Mouse (Mus musculus): ENCODE results near the gene 1700028P14Rik.
"Not testable (repeated sequence)": the region's sequence is repeated elsewhere in the genome, so short reads cannot be mapped to it uniquely, and the experiment has no call there.

Gene 1700028P14Rik

DNA sequence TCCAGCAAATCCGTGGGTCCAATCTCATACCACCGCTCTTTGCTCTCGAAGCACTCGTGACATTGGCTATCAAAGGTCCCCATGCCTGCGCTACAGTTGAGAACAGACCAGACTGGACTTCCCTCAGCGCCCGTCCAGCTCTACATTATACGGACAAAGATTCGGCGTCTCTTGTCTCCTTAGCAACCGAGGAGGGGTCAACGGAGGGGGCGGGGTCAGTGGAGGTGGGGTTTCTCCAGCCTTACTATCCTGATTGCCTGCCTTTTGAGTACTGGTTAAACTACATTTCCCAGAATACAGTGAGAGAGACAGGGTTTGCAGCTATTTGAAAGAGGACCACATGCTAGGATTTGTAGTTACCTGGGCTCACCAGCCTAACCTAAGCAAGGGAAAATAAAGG, at the start of gene 1700028P14Rik:
TSS of gene 1700028P14Rik (minus strand) at position 169 of the 400 bp plus-strand sequence.
- peak; percentile 26; the same call in 1 of the 2 replicates for ATAC-seq (ENCODE audit: insufficient number of reproducible peaks, low FRiP score, low TSS enrichment)

DNA sequence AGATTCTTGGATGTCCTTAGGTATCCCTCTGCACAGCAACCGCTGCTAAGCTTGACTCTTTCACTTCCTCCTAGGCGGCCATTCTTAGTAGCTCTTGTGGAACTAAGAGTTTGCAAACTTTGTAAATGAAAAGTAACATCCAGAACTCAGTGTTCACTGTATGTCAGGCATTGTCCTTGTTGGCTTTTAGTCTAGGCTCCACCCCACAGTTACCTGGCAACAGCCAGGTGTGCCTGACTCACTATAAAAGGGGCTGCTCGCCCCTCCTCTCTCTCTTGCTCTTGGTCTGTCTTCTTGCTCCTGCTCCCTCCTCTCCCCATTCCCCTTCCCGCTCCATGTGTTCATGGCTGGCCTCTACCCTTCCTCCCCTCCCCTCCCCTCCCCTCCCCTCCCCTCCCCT, 46.5 kb upstream of the 1700028P14Rik start:
- ATAC-seq (ENCODE audit: insufficient number of reproducible peaks, low FRiP score, low TSS enrichment), result no peak

DNA sequence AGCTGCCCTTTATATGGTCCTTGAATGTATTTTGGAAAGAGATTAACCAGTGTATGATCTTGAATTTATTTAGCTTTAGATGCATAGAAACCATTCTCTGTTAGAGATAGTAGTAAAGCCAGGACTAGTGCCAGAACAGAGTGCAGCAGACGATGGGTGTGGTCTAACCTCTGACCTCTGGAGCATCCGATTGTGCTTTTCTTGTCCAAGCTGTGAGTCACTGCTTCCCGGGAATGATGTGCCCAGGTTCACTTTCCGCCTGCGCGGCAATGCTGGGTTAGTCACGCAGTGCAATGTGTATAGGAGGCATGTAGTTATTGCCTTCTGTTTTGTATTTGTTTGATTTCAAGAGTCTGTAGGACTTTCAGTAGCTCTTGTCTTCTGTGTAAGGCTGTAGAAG, 45.8 kb upstream of the 1700028P14Rik start:
- ATAC-seq (ENCODE audit: insufficient number of reproducible peaks, low FRiP score, low TSS enrichment), result no peak

DNA sequence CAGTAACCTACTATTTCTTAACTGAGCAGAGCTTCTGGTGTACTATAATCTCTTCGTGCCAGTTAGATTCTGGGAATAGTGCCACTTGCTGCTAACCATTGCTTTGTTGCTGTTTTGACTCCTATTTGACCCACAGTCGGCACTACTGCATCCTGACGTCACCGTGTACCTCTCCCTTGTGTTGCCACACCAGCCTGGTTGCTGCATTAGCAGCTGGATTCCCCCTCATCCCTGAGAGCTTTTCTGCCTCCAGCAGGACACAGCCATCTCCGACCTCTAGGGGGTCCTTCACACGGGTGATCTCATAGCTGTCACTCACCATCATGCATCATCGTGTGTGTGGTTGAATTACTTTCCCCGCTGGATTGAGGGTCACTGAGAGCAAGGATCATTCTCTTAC, 45.2 kb upstream of the 1700028P14Rik start:
- ATAC-seq (ENCODE audit: insufficient number of reproducible peaks, low FRiP score, low TSS enrichment), result no peak

DNA sequence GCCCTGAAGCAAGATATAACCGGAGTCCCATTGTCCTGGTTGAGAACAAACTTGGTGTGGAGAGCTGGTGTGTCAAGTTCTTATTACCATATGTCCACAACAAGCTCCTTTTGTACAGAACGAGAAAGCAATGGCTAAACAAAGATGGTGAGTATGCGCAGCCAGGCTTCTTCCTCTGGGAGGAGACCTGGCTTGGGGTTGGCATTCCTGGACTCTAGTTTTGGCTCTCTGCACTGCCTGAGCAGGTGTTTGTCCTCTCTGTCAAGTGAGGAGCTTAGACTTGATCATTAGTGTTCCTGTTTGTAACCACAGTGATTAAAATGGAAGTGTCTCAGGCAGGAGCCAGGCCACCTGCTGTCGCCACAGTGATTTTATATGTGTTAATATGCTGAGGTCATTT, 41.7 kb upstream of the 1700028P14Rik start:
- peak; percentile 90 for ATAC-seq (ENCODE audit: insufficient number of reproducible peaks, low FRiP score, low TSS enrichment)

DNA sequence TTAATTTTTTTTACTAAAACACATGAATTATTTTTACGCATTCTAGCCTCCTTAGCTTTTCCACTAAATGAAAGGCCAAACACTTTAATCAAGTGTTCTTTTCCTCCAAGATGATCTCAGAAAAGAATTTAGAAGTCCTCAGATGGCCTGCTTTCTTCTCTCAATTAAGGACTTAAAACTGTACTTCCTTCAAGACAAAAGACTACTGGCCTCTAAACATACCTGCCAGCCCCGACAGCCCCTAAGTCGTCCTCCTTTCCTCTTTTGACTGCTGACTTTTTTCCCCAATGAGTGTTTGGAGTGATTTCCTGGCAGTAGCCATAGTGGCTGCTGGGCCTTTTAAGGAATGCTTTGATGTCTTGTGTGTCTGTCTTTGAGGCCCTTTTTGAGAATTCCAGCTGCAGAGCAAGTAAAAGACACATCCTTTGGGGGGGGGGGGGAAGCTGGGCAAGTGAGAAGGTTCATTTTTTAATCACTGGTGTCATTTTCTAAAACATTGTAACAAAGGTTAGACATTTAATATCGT, 35.9 kb upstream of the 1700028P14Rik start:
- ATAC-seq (ENCODE audit: insufficient number of reproducible peaks, low FRiP score, low TSS enrichment), result no peak

DNA sequence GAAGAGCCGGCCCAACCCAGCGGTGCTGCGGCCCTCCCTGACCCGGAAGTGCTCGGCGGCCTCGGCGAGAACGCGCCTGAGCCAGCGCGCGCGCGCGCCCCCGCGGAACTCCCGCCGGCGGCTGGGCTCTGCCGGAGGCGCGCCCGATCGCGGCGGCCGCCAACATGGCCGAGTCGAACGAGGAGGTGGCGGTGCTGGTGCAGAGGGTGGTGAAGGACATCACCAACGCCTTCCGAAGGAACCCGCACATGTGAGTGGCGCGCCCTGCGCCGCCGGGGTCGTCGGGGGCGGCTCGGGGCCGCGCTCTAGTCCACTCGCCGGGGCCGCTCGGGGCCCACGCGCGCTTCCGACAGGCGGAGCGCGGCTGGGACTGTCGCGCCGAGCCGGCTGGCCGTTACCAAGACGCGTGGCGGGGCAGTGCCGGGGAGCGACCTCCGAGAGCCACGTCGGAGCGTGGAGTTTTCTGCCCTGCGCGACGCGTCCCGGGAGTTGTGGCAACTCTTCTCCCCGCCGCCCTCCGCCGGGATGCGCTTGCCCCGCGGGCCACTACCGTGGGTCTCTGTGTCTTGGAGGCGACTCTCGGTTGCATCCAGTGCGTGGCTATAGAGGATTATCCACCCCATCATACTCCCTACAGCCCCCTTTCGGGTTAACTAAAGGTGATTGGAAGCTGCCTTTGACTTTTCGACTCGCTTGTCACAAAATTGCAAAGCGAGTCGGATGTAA, 34.8 kb upstream of the 1700028P14Rik start, which contains the start of gene Ptar1:
TSS of gene Ptar1 (plus strand) at position 134 of the 726 bp plus-strand sequence.
- peak; percentile 93 for ATAC-seq (ENCODE audit: insufficient number of reproducible peaks, low FRiP score, low TSS enrichment)

DNA sequence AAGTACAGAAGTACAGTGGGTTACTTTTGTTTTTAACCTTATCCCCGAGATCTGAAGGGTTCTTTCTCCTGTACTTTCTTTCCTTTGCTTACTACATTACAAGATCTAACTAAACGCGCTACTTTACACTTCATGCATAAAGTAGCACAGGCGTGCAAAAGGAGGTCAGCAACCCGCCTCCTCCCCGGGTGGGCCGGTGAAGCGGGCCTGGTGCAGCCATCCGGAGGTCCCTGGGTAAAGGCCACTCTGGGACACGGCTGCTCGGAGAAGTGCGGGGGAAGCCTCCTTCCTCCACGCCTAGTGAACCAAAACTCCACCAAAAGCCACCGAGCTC, 34.3 kb upstream of the 1700028P14Rik start:
- ATAC-seq (ENCODE audit: insufficient number of reproducible peaks, low FRiP score, low TSS enrichment), result no peak

DNA sequence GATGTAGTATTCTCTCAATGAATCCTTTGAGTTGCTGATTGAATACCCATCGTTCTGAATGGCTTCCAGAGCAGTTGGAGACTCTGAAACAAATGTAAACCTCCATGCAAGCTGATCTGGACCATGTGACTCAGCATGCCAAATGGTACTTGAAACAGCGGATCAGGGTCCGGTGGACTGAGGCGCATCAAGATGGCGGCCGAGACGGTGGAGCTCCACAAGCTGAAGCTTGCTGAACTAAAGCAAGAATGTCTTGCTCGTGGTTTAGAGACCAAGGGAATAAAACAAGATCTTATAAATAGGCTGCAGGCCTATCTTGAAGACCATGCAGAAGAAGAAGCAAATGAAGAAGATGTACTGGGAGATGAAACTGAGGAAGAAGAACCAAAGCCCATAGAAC, 23.0 kb upstream of the 1700028P14Rik start:
- not testable (repeated sequence) for ATAC-seq (ENCODE audit: insufficient number of reproducible peaks, low FRiP score, low TSS enrichment)

DNA sequence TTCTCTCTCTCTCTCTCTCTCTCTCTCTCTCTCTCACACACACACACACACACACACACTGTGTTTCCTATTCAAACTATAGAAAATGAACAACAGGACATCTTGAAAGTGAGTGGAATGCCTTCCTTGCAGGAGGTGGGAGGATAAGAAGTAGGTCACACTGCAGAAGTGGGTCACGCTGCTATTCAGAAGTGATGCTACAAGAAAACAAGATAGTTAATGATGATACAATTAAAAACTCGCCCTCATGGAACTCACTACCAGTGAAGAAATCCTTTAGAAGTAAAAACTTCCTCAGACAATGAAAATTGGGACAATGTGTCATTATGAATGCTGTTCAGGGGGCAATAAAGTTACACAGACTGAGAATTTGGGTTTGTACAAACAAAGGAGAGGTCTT, 20.4 kb upstream of the 1700028P14Rik start:
- no peak for ATAC-seq (ENCODE audit: insufficient number of reproducible peaks, low FRiP score, low TSS enrichment)

DNA sequence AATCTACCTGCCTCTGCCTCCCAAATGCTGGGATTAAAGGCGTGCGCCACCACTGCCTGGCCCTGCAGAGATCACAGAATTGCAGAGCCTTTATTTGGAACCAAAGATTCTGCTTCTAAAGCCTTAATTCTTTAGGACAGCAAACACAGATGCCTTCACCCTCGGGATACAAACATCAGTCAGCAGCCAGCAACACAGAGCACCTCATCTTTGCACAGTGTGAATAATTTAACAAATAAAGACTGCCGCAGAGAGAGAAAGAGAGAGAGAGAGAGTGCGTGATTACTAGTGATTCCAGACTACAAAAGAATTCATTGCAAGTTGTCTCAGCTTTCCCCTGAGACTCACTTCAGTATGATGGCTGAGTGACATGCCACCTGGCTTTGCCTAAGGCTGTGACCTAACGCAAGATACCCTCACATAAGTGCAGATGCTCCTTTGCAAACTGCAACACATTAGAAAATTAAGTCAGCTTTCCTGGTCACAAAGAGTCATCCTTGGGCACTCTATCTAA, 15.6 kb upstream of the 1700028P14Rik start:
- ATAC-seq (ENCODE audit: insufficient number of reproducible peaks, low FRiP score, low TSS enrichment), result no peak

DNA sequence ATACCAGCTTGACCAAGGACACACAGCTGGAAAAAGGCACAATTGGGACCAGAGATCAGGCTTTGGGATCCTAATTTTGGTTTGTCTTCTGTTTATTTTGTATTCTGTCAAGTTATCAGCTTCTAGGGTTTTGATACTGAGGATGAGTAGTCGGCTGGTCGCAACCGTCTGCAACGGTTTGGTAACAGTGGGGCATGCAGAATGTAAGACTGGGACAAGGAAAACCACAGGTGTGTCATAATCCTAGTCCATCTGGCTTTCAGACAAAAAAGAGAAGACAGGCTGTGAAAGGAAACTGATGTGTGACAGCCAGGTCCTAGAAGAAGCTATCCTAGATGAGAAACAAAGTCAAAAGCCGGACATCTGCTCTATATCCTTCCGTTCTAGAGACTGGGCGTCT, 11.5 kb upstream of the 1700028P14Rik start:
- no peak for ATAC-seq (ENCODE audit: insufficient number of reproducible peaks, low FRiP score, low TSS enrichment)

DNA sequence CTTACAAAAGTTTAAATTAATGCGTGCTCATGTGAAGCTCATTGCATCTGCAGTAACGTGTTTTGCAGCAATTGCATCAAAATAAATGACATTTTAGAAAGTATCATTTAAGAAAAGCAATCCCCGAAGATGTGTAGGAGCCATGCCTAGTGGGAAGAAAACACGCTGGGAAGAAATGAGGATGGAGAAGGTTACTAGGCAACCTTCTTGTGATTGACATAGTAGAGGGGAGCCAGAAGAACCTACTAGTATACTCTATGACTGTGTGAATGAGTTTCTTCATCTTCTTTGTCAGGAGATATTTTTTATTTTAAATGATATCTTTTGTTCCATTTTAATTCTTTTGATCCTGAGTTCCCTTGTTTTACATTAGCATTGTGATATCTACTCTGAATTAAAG, 5.7 kb upstream of the 1700028P14Rik start:
- no peak for ATAC-seq (ENCODE audit: insufficient number of reproducible peaks, low FRiP score, low TSS enrichment)

DNA sequence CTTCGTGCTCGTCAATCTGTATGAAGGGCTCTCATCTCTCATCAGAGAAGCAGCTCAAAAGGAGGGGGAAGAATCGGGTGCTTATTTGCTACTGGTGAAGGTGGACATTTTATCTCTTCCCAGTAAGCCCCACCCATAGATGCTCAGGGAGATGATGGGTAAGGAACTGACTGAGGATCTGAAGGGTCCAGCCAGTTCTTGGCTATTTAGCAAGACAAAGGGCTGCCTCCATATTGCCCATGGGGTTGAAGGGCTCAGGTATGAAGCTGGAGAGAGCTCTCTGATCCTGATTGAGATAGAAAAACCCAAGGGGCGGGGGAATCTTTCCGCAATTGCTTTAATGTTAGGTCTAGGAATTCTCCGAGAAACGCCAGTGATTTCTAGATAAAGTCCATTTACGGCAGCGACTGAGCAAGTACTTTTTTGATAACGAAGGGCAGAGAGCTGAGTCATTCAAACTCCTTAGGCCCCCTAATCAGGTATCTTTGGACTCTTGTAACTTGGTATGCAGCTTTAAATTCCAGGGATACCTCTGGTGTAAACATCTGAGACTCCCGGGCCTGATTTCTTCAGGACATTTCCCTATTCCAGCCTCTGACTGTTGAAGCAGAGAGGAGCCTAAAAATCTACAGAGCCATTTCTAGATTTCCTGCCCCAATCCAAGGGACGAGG, 4.8 kb upstream of the 1700028P14Rik start:
- ATAC-seq (ENCODE audit: insufficient number of reproducible peaks, low FRiP score, low TSS enrichment), result no peak

DNA sequence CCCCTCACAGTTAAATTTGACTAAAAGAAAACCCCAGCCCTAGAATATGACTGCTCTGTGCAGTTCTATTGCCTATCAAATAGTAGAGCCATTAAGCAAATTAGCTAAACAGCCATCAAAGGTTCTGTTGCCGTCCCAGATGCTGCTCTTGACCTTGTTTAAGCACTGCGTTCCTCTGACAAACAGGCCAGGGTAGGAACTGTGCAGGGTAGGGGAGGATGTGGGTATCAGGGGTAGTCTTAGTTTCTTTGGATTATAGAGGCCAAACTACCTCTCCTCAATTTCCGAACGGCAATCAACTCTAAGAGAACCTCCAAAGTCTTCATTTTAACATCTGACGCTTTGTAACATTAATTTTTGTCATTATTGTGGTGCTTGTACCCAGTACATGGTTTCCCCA, 542 bp upstream of the 1700028P14Rik start:
- no peak for ATAC-seq (ENCODE audit: insufficient number of reproducible peaks, low FRiP score, low TSS enrichment)

DNA sequence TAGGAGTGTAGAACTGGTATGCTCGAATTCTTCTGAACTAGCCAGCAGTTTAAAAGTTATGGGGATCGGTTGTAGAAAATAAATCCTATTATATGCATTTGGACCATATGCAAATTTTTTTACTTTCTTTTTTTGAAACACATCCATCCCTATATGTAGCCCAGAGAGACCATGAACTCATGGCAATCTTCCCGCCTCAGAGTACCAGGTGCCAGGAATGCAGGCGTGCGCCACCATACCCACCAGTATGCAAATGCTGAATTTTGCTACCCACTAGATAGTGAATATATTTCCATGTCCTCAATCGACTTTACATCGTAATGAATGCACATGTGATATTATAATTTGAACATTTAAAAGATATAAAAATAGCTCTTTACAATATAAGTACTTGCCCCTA, 5.3 kb downstream of the 1700028P14Rik start:
- no peak for ATAC-seq (ENCODE audit: insufficient number of reproducible peaks, low FRiP score, low TSS enrichment)

DNA sequence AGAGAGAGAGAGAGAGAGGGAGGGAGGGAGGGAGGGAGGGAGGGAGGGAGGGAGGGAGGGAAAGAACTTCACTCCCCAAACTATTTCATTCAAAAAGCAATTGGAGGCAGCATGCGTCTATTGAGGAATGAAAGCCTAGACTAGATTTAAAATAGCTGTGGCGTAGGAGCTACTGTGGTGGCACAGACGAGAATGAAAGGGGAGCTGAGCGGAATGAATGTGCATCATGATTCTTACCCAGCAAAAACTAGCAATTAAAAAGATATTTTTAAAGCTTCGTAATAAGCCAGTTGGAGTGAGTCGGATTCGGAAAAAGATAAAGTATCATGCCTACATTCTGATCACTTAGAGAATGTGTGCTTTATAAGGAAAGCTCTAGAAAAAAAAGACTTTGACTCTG, 7.3 kb downstream of the 1700028P14Rik start:
- no peak for ATAC-seq (ENCODE audit: insufficient number of reproducible peaks, low FRiP score, low TSS enrichment)

DNA sequence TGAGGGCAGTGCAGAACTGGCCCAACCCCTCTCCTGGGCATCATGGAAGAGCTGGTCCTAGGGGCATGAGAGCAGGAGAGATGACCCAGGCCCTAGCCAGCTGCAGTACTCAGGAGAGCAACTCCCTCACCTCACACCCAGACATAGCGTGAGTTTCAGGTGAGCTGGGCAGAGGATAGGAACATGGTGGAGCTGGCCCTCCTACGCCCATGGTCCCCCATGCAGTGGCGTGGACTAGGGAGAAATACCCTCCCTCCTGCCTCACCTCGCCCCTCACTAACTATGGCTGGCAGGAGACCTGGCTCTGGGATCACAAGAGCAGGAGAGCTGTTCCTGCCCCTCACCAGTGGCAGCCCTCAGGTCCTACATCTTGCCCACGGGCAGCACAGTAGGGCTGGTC, 8.8 kb downstream of the 1700028P14Rik start:
- no peak for ATAC-seq (ENCODE audit: insufficient number of reproducible peaks, low FRiP score, low TSS enrichment)

DNA sequence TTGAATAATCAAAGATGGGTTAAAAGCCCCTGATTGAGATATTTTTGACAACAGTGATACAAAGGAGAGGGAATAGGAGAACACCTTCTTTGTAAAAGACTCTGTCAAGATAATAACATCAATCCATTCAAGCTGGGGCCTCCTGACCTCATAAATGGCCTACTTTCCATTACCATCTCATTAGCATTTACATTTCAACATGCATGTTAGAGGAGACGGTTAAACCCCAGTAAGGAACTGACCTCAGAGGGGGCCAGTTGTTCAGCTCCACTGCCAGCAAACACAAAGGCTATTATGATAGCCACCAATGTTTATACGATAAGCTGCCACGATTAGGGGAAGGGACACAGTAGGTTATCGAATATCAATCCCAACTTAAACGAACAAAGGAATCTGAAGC, 15.8 kb downstream of the 1700028P14Rik start:
- no peak for ATAC-seq (ENCODE audit: insufficient number of reproducible peaks, low FRiP score, low TSS enrichment)

DNA sequence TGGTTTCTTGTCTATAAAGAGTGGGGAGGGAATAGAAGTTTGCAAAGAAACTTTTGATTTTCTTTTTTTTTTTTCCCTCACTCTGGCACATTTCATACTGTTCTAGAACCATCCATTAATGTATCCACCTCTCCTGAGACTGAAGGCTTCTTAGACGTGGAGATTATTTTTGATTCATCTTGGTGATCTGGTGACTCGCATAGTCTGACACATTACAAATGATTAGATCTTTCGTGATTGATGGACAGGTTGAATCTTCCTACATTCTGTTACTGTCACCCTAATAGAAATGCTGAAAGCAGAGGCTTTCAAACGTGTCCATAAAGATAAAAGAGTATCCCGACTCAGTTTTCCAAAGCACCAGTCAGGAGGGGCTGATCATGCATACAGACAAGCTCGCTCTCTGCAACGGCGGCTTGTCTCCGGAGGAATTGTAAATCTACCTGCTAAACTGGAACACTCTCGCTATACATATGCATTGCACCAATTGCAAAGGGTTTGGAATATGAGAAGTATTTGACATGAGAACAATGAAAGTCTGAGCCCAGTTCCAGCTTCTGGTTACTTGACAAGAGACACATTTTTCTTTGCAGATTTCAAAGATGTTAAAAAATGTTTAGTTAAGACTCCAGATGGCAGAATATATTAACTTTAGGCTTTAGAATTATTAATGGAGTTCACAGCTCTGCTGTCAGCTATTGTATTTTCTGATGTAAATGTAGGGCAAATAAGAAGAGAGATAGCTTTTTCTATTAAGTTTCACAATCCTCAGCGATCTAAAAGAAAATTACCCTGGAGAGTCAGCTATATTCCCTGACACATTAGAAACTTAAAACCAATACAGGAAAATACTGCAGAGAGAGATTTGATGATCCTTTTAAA, 20.8 kb downstream of the 1700028P14Rik start:
- ATAC-seq (ENCODE audit: insufficient number of reproducible peaks, low FRiP score, low TSS enrichment), result no peak

DNA sequence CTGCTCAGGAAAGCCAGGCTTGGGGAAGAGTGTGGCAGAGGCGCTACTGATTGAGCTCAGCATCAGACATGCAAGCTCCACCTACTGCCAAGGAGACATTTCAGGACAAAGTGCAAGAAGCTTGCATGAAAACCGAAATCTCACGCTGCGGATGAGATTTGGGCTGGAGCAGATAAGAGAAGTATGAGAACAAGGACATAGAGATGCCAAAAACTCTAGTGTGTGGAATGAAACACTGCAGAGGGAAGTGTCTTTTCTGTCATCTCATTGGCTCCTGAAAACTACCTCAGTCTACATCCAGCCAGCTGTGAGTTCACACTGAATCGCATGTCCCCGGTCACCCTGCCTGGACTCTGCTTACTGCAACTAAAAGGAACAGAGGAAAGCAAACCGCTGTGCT, 38.3 kb downstream of the 1700028P14Rik start:
- ATAC-seq (ENCODE audit: insufficient number of reproducible peaks, low FRiP score, low TSS enrichment), result no peak

All from cerebellum, adult (tissue).